23 mouse cellular contexts compared by ENCODE assay signal in the genomic region with DNA sequence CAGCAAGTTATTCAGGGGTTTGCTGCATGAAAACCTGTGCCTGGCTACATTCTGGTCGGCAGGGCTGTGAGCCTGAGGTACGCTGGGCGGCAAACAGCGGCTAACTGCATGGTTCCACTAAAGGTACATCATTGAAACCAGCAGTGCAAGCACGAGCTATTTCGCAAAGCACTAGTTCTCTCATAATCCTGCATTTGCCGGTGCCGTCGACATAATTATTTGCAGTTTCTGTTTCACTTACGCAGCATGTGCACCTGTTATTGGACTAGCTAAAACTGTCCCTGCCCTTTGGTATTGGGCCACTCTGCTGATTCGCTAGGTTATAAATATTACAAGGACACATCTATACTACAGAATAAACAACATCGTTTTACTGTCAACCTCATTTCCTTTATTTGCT. TPM values are rescaled to one million over a fixed set of nuclear protein-coding genes. Genes with fewer than 3 reads are reported as not detected.
DNase-seq lines count a peak whose midpoint lies in the region; ATAC-seq and TF ChIP-seq lines count a peak whose summit lies in the region.
"Had no signal": no experiment of that assay in that cellular context is flagged by ENCODE, and none has a peak within 500 bp of the region (broad histone marks: within the 10 kb centered on the region; RNA-seq: fewer than 3 reads in every experiment).

No protein-coding gene starts in this region.

- ATAC-seq in kidney, postnatal 0 days (replicated peaks; ENCODE audit: low FRiP score, low read depth), result no peak
- ATAC-seq: forebrain, embryonic 14.5 days had no signal

- 0 out of 2 replicates have a peak overlapping the region, but pooled peaks have one; percentile 1 for H3K4me2 ChIP-seq in kidney, postnatal 0 days (ENCODE audit: low read length)
- H3K4me2 ChIP-seq: embryonic facial prominence, embryonic 15.5 days; hindbrain, embryonic 15.5 days; kidney, embryonic 15.5 days; limb, embryonic 15.5 days; midbrain, embryonic 12.5 days had no signal

- H3K36me3 ChIP-seq in kidney, postnatal 0 days (ENCODE audit: insufficient read depth, low read length), result no peaks in the 10 kb centered on the region
- H3K36me3 ChIP-seq in testis, adult 2 months (ENCODE audit: control insufficient read depth, insufficient read depth, low read length), result no peaks in the 10 kb centered on the region
- H3K36me3 ChIP-seq: embryonic facial prominence, embryonic 15.5 days; hindbrain, embryonic 15.5 days; midbrain, embryonic 12.5 days had no signal

- no peaks in the 10 kb centered on the region for H3K27me3 ChIP-seq in kidney, postnatal 0 days (ENCODE audit: insufficient read depth, low read length)
- H3K27me3 ChIP-seq in testis, adult 2 months (ENCODE audit: control insufficient read depth, insufficient read depth, low read length), result no peaks in the 10 kb centered on the region
- H3K27me3 ChIP-seq: embryonic facial prominence, embryonic 15.5 days; hindbrain, embryonic 15.5 days; kidney, embryonic 15.5 days; limb, embryonic 15.5 days; midbrain, embryonic 12.5 days had no signal

- TF ChIP-seq POLR2A in testis, adult 2 months (IDR thresholded peaks at IDR 0.05; ENCODE audit: control insufficient read depth, low read depth, low read length), result no peak

- no peak overlapping the region for H3K4me3 ChIP-seq in kidney, postnatal 0 days (replicated peaks; ENCODE audit: low read depth, low read length)
- no peak overlapping the region for H3K4me3 ChIP-seq in testis, adult 2 months (ENCODE audit: control insufficient read depth, low read depth, low read length)
- H3K4me3 ChIP-seq: embryonic facial prominence, embryonic 15.5 days; hindbrain, embryonic 15.5 days; kidney, embryonic 15.5 days; left cerebral cortex, adult 2 months; limb, embryonic 15.5 days; midbrain, embryonic 12.5 days had no signal

- no peak for TF ChIP-seq CTCF in kidney, postnatal 0 days (IDR thresholded peaks at IDR 0.05; ENCODE audit: low read depth)
- TF ChIP-seq CTCF in testis, adult 2 months (IDR thresholded peaks at IDR 0.05; ENCODE audit: control insufficient read depth, insufficient read depth, insufficient replicate concordance, low read depth, low read length), result no peak

- intact Hi-C loops in gastrocnemius, postnatal 36 days (cut with DNase I), result no loop called here

- H3K27ac ChIP-seq in kidney, postnatal 0 days, result no peak overlapping the region
- H3K27ac ChIP-seq in testis, adult 2 months (ENCODE audit: control insufficient read depth, insufficient read depth, low read depth, low read length), result peak overlapping the region; percentile 69
- H3K27ac ChIP-seq: embryonic facial prominence, embryonic 15.5 days; hindbrain, embryonic 15.5 days; kidney, embryonic 15.5 days; left cerebral cortex, adult 2 months; limb, embryonic 15.5 days; midbrain, embryonic 12.5 days had no signal

- no peaks in the 10 kb centered on the region for H3K4me1 ChIP-seq in kidney, postnatal 0 days (replicated peaks; ENCODE audit: insufficient read depth, low read length)
- H3K4me1 ChIP-seq in testis, adult 2 months (ENCODE audit: control insufficient read depth, insufficient read depth, low read length), result no peaks in the 10 kb centered on the region
- H3K4me1 ChIP-seq: hindbrain, embryonic 15.5 days; midbrain, embryonic 12.5 days had no signal

- H3K9me3 ChIP-seq in kidney, postnatal 0 days (replicated peaks; ENCODE audit: low read length), result no peaks in the 10 kb centered on the region
- H3K9me3 ChIP-seq: embryonic facial prominence, embryonic 15.5 days; hindbrain, embryonic 15.5 days; kidney, embryonic 15.5 days; limb, embryonic 15.5 days; midbrain, embryonic 12.5 days had no signal

- H3K9ac ChIP-seq in kidney, postnatal 0 days (ENCODE audit: low read depth, low read length), result no peak overlapping the region
- H3K9ac ChIP-seq: embryonic facial prominence, embryonic 15.5 days; hindbrain, embryonic 15.5 days; kidney, embryonic 15.5 days; limb, embryonic 15.5 days; midbrain, embryonic 12.5 days had no signal

- peak; percentile 66 for DNase-seq in gastrocnemius, adult 18-20 months (ENCODE audit: low spot score)
- DNase-seq in gastrocnemius, postnatal 36 days, result no peak
- no peak for DNase-seq in kidney, postnatal 0 days (ENCODE audit: low spot score)
- no peak for DNase-seq in kidney, postnatal 36 days
- no peak for DNase-seq in testis, postnatal 10 days (ENCODE audit: low spot score)
- DNase-seq in adrenal gland, postnatal 10 days, result no peak
- DNase-seq: adrenal gland, postnatal 36 days; cerebellum, adult 11 months; cerebellum, adult 9-11 months; gastrocnemius, postnatal 14 days; left cerebral cortex, postnatal 4 days; lung, adult 2 months; lung, postnatal 4 days; spleen, adult 18-20 months; thymus, postnatal 14 days had no signal

- WGBS in kidney, postnatal 0 days, result 82% methylated on average over 12 of the region's 12 CpGs

RNA-seq across cellular contexts. Expression of a gene that starts 24.5 kb away (rescaled TPM):
- total RNA-seq in gastrocnemius, adult 18-20 months (2021), result 10 to 100 TPM; 20.8 to 26.4 TPM
- 10 to 100 TPM; 19.0 to 22.7 TPM for total RNA-seq in gastrocnemius, postnatal 36 days (2021)
- 22.3 and 23.0 TPM in 2 replicates for polyA plus RNA-seq in kidney, postnatal 0 days (2015; fragmentation: Nextera tagmentation; extraction: Ambion mirVana)
- polyA plus RNA-seq in testis, adult 2 months (2012; rRNA removed), result 1.3 and 1.8 TPM in 2 replicates
- 10 to 100 TPM; 25.6 to 27.2 TPM for total RNA-seq in adrenal gland, postnatal 10 days (2021)
